Mouse (Mus musculus): Measurements from ENCODE around the gene Aasdh. TPM values are rescaled to one million over a fixed set of nuclear protein-coding genes. Genes with fewer than 3 reads are reported as not detected.

The Aasdh gene
- total and polyA plus RNA-seq, 2 experiments from 2014 or later = 10.1 to 11.0 TPM

GRCm38 (mm10) chr5:76853549-76853948 is 51.8 kb downstream of the Aasdh start:
- H3K9ac ChIP-seq (replicated peaks; ENCODE audit: low read length, poor library complexity, severe bottlenecking) = no peak overlapping the region
- no peaks in the 10 kb centered on the region for H3K9me3 ChIP-seq (ENCODE audit: low read length)
- H3K27me3 ChIP-seq (ENCODE audit: insufficient read depth, low read length) = no peaks in the 10 kb centered on the region
- WGBS = 10% methylated on average over 10 of the region's 10 CpGs
- no peaks in the 10 kb centered on the region for H3K4me1 ChIP-seq (ENCODE audit: insufficient read depth, low read length)
- DNase-seq (ENCODE audit: low spot score) = peak; percentile 90
- H3K4me3 ChIP-seq (ENCODE audit: low read depth, low read length) = no peak overlapping the region
- peak; percentile 83 for ATAC-seq (ENCODE audit: low FRiP score)
- peak; percentile 95 for TF ChIP-seq CTCF (IDR thresholded peaks at IDR 0.05)
- H3K36me3 ChIP-seq (ENCODE audit: insufficient read depth, low read length) = peaks cover 17% of the 10 kb centered on the region; the same call in 1 of the 2 replicates
- H3K27ac ChIP-seq (ENCODE audit: low read depth, low read length) = no peak overlapping the region
- H3K4me2 ChIP-seq (ENCODE audit: low read depth, low read length, poor library complexity, severe bottlenecking) = no peak overlapping the region

DNA sequence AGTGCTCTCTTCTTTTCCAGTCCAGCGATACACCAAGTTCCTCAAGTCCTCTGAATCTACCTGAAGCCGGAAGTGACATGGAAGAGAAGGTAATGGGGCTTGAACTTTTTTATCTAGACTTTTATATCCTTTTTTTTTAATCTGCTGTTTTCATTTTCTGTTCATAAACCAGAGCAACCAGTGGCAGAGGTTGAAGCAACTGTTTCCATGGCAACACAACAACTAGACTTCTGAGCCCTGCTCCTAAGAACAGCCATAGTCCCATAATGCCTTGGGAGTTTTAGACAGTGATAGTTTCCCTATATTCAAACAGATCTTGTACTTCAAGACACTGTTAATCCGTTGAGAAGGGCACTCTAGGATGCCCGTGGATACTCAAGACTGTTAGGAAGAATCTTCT is 54.0 kb downstream of the Aasdh start:
- no peak for TF ChIP-seq CTCF (IDR thresholded peaks at IDR 0.05)
- no peaks in the 10 kb centered on the region for H3K9me3 ChIP-seq (ENCODE audit: low read length)
- H3K27ac ChIP-seq (ENCODE audit: low read depth, low read length) = no peak overlapping the region
- peaks cover 2% of the 10 kb centered on the region; the same call in 1 of the 2 replicates for H3K36me3 ChIP-seq (ENCODE audit: insufficient read depth, low read length)
- no peaks in the 10 kb centered on the region for H3K27me3 ChIP-seq (ENCODE audit: insufficient read depth, low read length)
- 71% methylated on average over 4 of the region's 4 CpGs for WGBS
- DNase-seq (ENCODE audit: low spot score) = peak; percentile 42
- H3K4me1 ChIP-seq (ENCODE audit: insufficient read depth, low read length) = no peaks in the 10 kb centered on the region
- H3K4me3 ChIP-seq (ENCODE audit: low read depth, low read length) = no peak overlapping the region
- ATAC-seq (ENCODE audit: low FRiP score) = no peak
- H3K4me2 ChIP-seq (ENCODE audit: low read depth, low read length, poor library complexity, severe bottlenecking) = no peak overlapping the region
- no peak overlapping the region for H3K9ac ChIP-seq (replicated peaks; ENCODE audit: low read length, poor library complexity, severe bottlenecking)

GRCm38 (mm10) chr5:76847106-76847505 is 58.2 kb downstream of the Aasdh start:
- no peak overlapping the region for H3K4me2 ChIP-seq (ENCODE audit: low read depth, low read length, poor library complexity, severe bottlenecking)
- no peaks in the 10 kb centered on the region for H3K36me3 ChIP-seq (ENCODE audit: insufficient read depth, low read length)
- H3K4me1 ChIP-seq (ENCODE audit: insufficient read depth, low read length) = no peaks in the 10 kb centered on the region
- WGBS = 88% methylated on average over 6 of the region's 6 CpGs
- no peak overlapping the region for H3K4me3 ChIP-seq (ENCODE audit: low read depth, low read length)
- H3K27ac ChIP-seq (ENCODE audit: low read depth, low read length) = no peak overlapping the region
- no peak for ATAC-seq (ENCODE audit: low FRiP score)
- no peak overlapping the region for H3K9ac ChIP-seq (replicated peaks; ENCODE audit: low read length, poor library complexity, severe bottlenecking)
- DNase-seq (ENCODE audit: low spot score) = no peak
- TF ChIP-seq CTCF (IDR thresholded peaks at IDR 0.05) = no peak
- no peaks in the 10 kb centered on the region for H3K9me3 ChIP-seq (ENCODE audit: low read length)
- H3K27me3 ChIP-seq (ENCODE audit: insufficient read depth, low read length) = no peaks in the 10 kb centered on the region

DNA sequence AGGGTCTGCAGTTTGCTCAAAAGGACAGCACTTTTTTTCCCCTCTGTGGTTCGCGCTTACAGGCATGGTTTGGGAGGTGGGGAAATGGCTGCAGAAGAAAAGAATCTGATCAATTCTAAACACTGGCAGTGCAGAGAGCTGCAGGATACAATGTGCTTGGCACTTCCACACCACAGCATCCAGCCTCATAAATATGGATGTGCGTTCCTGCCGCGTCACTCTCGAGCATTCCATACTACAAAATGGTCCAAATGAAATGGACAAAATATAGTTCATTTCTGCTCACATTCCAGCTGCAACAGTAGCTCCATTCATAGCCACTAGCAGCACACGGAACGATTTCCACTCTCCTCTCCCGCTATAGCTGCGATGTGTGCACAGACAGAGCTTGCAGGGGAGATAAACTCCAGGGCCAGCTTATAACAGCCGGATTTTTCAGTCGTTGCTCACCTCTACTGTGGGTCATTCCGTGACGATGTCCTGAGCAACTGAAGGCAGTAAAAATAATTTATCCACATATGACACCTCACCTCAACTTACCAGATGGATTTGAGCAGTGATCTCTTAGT is 60.6 kb downstream of the Aasdh start:
- TF ChIP-seq CTCF (IDR thresholded peaks at IDR 0.05) = no peak
- H3K4me1 ChIP-seq (ENCODE audit: insufficient read depth, low read length) = no peaks in the 10 kb centered on the region
- no peak overlapping the region for H3K4me2 ChIP-seq (ENCODE audit: low read depth, low read length, poor library complexity, severe bottlenecking)
- no peak overlapping the region for H3K4me3 ChIP-seq (ENCODE audit: low read depth, low read length)
- ATAC-seq (ENCODE audit: low FRiP score) = no peak
- H3K27me3 ChIP-seq (ENCODE audit: insufficient read depth, low read length) = no peaks in the 10 kb centered on the region
- WGBS = 42% methylated on average over 14 of the region's 14 CpGs
- no peak overlapping the region for H3K9ac ChIP-seq (replicated peaks; ENCODE audit: low read length, poor library complexity, severe bottlenecking)
- peak; percentile 38 for DNase-seq (ENCODE audit: low spot score)
- peak overlapping the region; percentile 65; the same call in 1 of the 2 replicates for H3K27ac ChIP-seq (ENCODE audit: low read depth, low read length)
- H3K9me3 ChIP-seq (ENCODE audit: low read length) = no peaks in the 10 kb centered on the region
- H3K36me3 ChIP-seq (ENCODE audit: insufficient read depth, low read length) = peaks cover 2% of the 10 kb centered on the region; the same call in 1 of the 2 replicates

GRCm38 (mm10) chr5:76843851-76844419 is 61.4 kb downstream of the Aasdh start:
- DNase-seq (ENCODE audit: low spot score) (no peak), ATAC-seq (ENCODE audit: low FRiP score) (no peak)
- no peaks in the 10 kb centered on the region for H3K27me3 ChIP-seq (ENCODE audit: insufficient read depth, low read length)
- H3K4me3 ChIP-seq (ENCODE audit: low read depth, low read length) = no peak overlapping the region
- TF ChIP-seq CTCF (IDR thresholded peaks at IDR 0.05) = no peak
- H3K27ac ChIP-seq (ENCODE audit: low read depth, low read length) = 0 out of 2 replicates have a peak overlapping the region, but pooled peaks have one; percentile 65
- no peak overlapping the region for H3K4me2 ChIP-seq (ENCODE audit: low read depth, low read length, poor library complexity, severe bottlenecking)
- peaks cover 3% of the 10 kb centered on the region for H3K36me3 ChIP-seq (ENCODE audit: insufficient read depth, low read length)
- 82% methylated on average over 9 of the region's 9 CpGs for WGBS
- H3K9ac ChIP-seq (replicated peaks; ENCODE audit: low read length, poor library complexity, severe bottlenecking) = no peak overlapping the region
- no peaks in the 10 kb centered on the region for H3K4me1 ChIP-seq (ENCODE audit: insufficient read depth, low read length)
- H3K9me3 ChIP-seq (ENCODE audit: low read length) = no peaks in the 10 kb centered on the region

- Histone ChIP-seq H3K9me3 (ENCODE audit: low read length) (no peaks in the 10 kb centered on the region), H3K27ac (ENCODE audit: low read depth, low read length) (no peak overlapping the region), H3K4me1 (ENCODE audit: insufficient read depth, low read length) (no peaks in the 10 kb centered on the region), H3K27me3 (ENCODE audit: insufficient read depth, low read length) (no peaks in the 10 kb centered on the region), H3K4me2 (ENCODE audit: low read depth, low read length, poor library complexity, severe bottlenecking) (no peak overlapping the region), H3K4me3 (ENCODE audit: low read depth, low read length) (no peak overlapping the region), H3K36me3 (ENCODE audit: insufficient read depth, low read length) (peaks cover 6% of the 10 kb centered on the region), H3K9ac (replicated peaks; ENCODE audit: low read length, poor library complexity, severe bottlenecking) (no peak overlapping the region)
- WGBS = 14% methylated on average over 4 of the region's 4 CpGs
- TF ChIP-seq CTCF (IDR thresholded peaks at IDR 0.05) = peak; percentile 82
- DNase-seq (ENCODE audit: low spot score) = peak; percentile 67
- ATAC-seq (ENCODE audit: low FRiP score) = no peak
Observed at GRCm38 (mm10) chr5:76843448-76843847, 61.9 kb downstream of the Aasdh start.

All from midbrain, postnatal 0 days (tissue).